Mouse (Mus musculus) hindbrain, embryonic 12.5 days (tissue): ENCODE measurements at regions not wholly inside any gene's neighbourhood (a gene's known extent, or its start where the extent isn't known, plus 50 kb on each side); places are given as distances from the start of the nearest gene placed in this dataset.

Experiments used
- ATAC-seq: fragments of 200-750 bp; cut with Nextera tagmentation; 2 replicates; pipeline ENCODE4 v1.8.0; 2017; ENCODE audit warnings: moderate TSS enrichment; ENCODE audit not compliant: low FRiP score
- H3K27ac ChIP-seq: fragments of 300-500 bp; sonication (generic); 2 replicates; pipeline ENCODE4 v1.5.1; 2016; ENCODE audit warnings: mild to moderate bottlenecking
- H3K27me3 ChIP-seq: fragments of 300-500 bp; sonication (generic); 2 replicates; pipeline ENCODE4 v1.6.1; 2016; ENCODE audit warnings: mild to moderate bottlenecking
- H3K36me3 ChIP-seq: fragments of 300-500 bp; sonication (generic); 2 replicates; pipeline ENCODE4 v1.6.1; 2016; ENCODE audit warnings: mild to moderate bottlenecking
- H3K4me1 ChIP-seq: fragments of 300-500 bp; sonication (generic); 2 replicates; pipeline ENCODE4 v1.6.1; 2016
- H3K4me2 ChIP-seq: fragments of 300-500 bp; sonication (generic); replicated peaks from 2 replicates; pipeline ENCODE4 v1.6.1; 2016; ENCODE audit warnings: mild to moderate bottlenecking
- H3K4me3 ChIP-seq: fragments of 300-500 bp; sonication (generic); 2 replicates; pipeline ENCODE4 v1.5.1; 2016; ENCODE audit warnings: mild to moderate bottlenecking
- H3K9ac ChIP-seq: fragments of 300-500 bp; sonication (generic); 2 replicates; pipeline ENCODE4 v1.6.1; 2016; ENCODE audit warnings: mild to moderate bottlenecking, moderate library complexity
- H3K9me3 ChIP-seq: fragments of 300-500 bp; sonication (generic); replicated peaks from 2 replicates; pipeline ENCODE4 v1.6.1; 2016; ENCODE audit warnings: mild to moderate bottlenecking
- WGBS: fragments of 180-500 bp; shearing (Covaris S2); methylation state at CpG from one replicate; pipeline ENCODE4 v1.1.7; 2016; 5-methylcytosine and 5-hydroxymethylcytosine counted together

DNA sequence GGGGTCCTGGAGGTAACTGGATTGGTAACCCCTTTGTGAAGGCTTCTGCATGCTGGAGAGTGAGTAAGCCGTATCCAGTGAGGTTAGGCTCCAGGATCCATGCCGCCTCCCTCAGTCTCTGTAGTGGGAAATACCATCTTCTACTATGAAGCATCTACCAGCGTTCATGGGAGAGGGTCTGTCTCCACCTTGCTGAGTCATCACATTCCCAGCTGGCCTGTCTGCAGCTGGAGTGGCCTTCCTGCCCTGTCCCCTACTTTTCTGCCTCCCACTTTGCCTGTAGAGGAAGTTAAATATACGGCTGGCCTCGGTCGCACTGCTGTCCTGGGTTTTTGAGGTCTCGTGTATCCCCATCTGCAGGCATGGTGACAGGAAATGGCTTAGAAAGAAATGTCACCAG, 78.0 kb upstream of the Sec14l1 start:
- no peak overlapping the region for H3K27ac ChIP-seq
- H3K4me1 ChIP-seq, result peaks cover 32% of the 10 kb centered on the region

DNA sequence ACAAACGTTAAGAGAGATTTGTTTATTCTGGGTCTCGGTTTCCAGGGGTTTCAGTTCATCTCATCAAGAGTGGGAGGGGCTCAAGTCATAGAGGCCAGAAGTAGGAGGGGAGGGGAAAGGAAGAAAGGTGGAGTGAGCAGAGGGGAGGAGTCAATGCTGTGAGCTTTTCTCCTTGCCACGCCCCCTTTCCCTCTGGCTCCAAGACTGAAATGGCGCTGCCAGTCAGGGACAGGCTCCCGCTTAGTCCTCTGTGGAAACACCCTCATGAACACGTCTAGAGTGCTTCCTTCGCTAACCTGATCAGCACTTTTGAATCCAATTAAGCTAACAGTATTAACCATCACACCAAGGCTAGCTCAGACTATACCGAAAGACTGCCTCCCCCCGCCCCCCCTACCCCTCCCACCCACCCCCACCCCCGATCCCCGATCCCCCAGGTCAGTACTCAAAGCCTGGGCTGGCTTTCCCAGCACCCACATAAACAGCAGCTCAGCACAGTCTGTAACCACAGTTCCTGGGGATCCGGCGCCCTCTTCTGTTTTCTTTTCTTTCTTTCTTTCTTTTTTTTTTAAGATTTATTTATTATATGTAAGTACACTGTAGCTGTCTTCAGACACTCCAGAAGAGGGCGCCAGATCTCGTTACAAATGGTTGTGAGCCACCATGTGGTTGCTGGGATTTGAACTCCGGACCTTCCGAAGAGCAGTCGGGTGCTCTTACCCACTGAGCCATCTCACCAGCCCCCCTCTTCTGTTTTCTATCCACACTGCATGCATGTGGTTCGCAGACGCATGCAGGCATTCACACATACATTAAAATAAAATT, 76.5 kb upstream of the Sec14l1 start:
- peaks cover 40% of the 10 kb centered on the region for H3K4me1 ChIP-seq
- 0 out of 2 replicates have a peak overlapping the region, but pooled peaks have one; percentile 19 for H3K4me2 ChIP-seq
- H3K36me3 ChIP-seq, result no peaks in the 10 kb centered on the region
- H3K4me3 ChIP-seq, result no peak overlapping the region
- no peak overlapping the region for H3K9ac ChIP-seq
- H3K9me3 ChIP-seq, result no peaks in the 10 kb centered on the region
- ATAC-seq, result no peak
- H3K27me3 ChIP-seq, result no peaks in the 10 kb centered on the region
- 33% methylated on average over 20 of the region's 20 CpGs for WGBS
- H3K27ac ChIP-seq, result no peak overlapping the region

More for the DNA sequence above, 78.0 kb upstream of the Sec14l1 start:
- 0 out of 2 replicates have a peak, but pooled peaks cover 3% of the 10 kb centered on the region for H3K9me3 ChIP-seq
- no peaks in the 10 kb centered on the region for H3K27me3 ChIP-seq
- no peak for ATAC-seq
- WGBS, result 64% methylated on average over 7 of the region's 7 CpGs
- no peaks in the 10 kb centered on the region for H3K36me3 ChIP-seq
- H3K4me2 ChIP-seq, result no peak overlapping the region
- no peak overlapping the region for H3K4me3 ChIP-seq
- no peak overlapping the region for H3K9ac ChIP-seq

- Histone ChIP-seq H3K36me3 (no peaks in the 10 kb centered on the region), H3K9ac (no peak overlapping the region)
Observed at GRCm38 (mm10) chr11:117040829-117041228, 74.1 kb upstream of the Sec14l1 start.

GRCm38 (mm10) chr11:117042336-117042735, 72.6 kb upstream of the Sec14l1 start:
- no peak overlapping the region for H3K27ac ChIP-seq
- H3K9me3 ChIP-seq, result no peaks in the 10 kb centered on the region
- no peak overlapping the region for H3K4me3 ChIP-seq
- ATAC-seq, result no peak
- WGBS, result 75% methylated on average over 5 of the region's 5 CpGs
- H3K4me2 ChIP-seq, result no peak overlapping the region
- no peak overlapping the region for H3K9ac ChIP-seq
- peaks cover 33% of the 10 kb centered on the region for H3K4me1 ChIP-seq
- no peaks in the 10 kb centered on the region for H3K36me3 ChIP-seq
- H3K27me3 ChIP-seq, result no peaks in the 10 kb centered on the region

More at GRCm38 (mm10) chr11:117040829-117041228, 74.1 kb upstream of the Sec14l1 start:
- no peak for ATAC-seq
- 11% methylated on average over 4 of the region's 4 CpGs for WGBS
- H3K9me3 ChIP-seq, result no peaks in the 10 kb centered on the region
- no peaks in the 10 kb centered on the region for H3K27me3 ChIP-seq
- H3K4me3 ChIP-seq, result no peak overlapping the region
- no peak overlapping the region for H3K4me2 ChIP-seq
- peaks cover 35% of the 10 kb centered on the region for H3K4me1 ChIP-seq
- H3K27ac ChIP-seq, result no peak overlapping the region

GRCm38 (mm10) chr11:117043524-117043923, 71.4 kb upstream of the Sec14l1 start:
- ATAC-seq, result peak; percentile 6; the same call in 1 of the 2 replicates
- H3K27ac ChIP-seq, result no peak overlapping the region
- no peaks in the 10 kb centered on the region for H3K27me3 ChIP-seq

GRCm38 (mm10) chr11:117044731-117045130, 70.2 kb upstream of the Sec14l1 start:
- Histone ChIP-seq H3K4me1 (peaks cover 40% of the 10 kb centered on the region), H3K4me2 (no peak overlapping the region), H3K36me3 (no peaks in the 10 kb centered on the region), H3K9me3 (no peaks in the 10 kb centered on the region), H3K27ac (no peak overlapping the region), H3K4me3 (no peak overlapping the region), H3K9ac (no peak overlapping the region), H3K27me3 (no peaks in the 10 kb centered on the region)
- WGBS, result 79% methylated on average over 1 of the region's 1 CpGs
- ATAC-seq, result no peak

More at GRCm38 (mm10) chr11:117043524-117043923, 71.4 kb upstream of the Sec14l1 start:
- no peak overlapping the region for H3K9ac ChIP-seq
- no peak overlapping the region for H3K4me3 ChIP-seq
- H3K36me3 ChIP-seq, result no peaks in the 10 kb centered on the region
- 6% methylated on average over 8 of the region's 8 CpGs for WGBS
- H3K4me2 ChIP-seq, result no peak overlapping the region
- no peaks in the 10 kb centered on the region for H3K9me3 ChIP-seq
- H3K4me1 ChIP-seq, result peaks cover 40% of the 10 kb centered on the region

GRCm38 (mm10) chr11:117046636-117047035, 68.3 kb upstream of the Sec14l1 start:
- H3K9me3 ChIP-seq, result peaks cover 5% of the 10 kb centered on the region; the same call in 1 of the 2 replicates
- WGBS, result 89% methylated on average over 5 of the region's 5 CpGs

DNA sequence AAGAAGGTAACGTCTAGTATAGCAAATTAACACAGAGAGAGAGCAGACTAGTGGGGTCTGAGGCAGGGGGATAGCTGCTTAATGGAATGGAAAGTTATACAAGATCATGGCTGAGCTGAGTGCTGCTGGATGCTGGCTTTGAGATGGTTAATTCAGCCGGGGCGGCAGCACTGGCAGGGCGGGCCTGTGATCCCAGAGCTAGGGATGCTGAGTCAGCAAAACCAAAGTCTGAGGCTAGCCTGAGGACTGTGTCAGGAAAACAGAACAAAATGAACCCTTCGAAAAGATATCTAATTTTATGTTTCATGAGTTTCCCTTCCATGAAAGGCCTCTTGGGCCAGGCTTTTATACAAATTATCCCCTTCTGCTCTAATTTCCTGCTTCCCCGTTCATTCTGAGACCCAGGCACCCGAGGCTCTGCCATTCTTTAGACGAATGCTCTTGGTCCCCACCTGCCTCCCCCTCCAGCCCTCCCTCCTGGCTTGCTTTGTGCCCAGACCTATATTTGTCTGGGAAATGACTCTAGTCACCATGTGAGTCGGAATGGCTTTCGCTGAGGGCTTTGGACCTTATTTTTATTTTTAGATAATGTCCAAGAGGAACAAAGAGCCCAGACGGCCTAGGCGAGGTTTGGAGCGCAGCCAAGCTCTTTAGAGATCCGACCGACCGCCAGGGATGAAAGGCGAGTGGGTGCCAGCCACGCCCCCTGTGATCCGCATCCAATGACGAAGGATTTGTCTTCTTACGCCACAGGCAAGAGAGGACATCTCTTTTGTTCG, 67.6 kb upstream of the Sec14l1 start:
- Histone ChIP-seq H3K4me2 (no peak overlapping the region; the same call in 1 of the 2 replicates), H3K4me1 (peaks cover 21% of the 10 kb centered on the region), H3K27ac (peak overlapping the region; percentile 87), H3K4me3 (no peak overlapping the region), H3K9me3 (peaks cover 5% of the 10 kb centered on the region; the same call in 1 of the 2 replicates), H3K27me3 (no peaks in the 10 kb centered on the region), H3K36me3 (no peaks in the 10 kb centered on the region), H3K9ac (0 out of 2 replicates have a peak overlapping the region, but pooled peaks have one; percentile 15)
- whole genome bisulfite sequencing, result 19% methylated on average over 22 of the region's 22 CpGs
- peak; percentile 75; the same call in 1 of the 2 replicates for ATAC-seq

More at GRCm38 (mm10) chr11:117046636-117047035, 68.3 kb upstream of the Sec14l1 start:
- ATAC-seq, result no peak
- peaks cover 27% of the 10 kb centered on the region for H3K4me1 ChIP-seq
- H3K36me3 ChIP-seq, result no peaks in the 10 kb centered on the region
- H3K4me3 ChIP-seq, result no peak overlapping the region
- no peak overlapping the region for H3K4me2 ChIP-seq
- peak overlapping the region; percentile 87 for H3K27ac ChIP-seq
- H3K9ac ChIP-seq, result 0 out of 2 replicates have a peak overlapping the region, but pooled peaks have one; percentile 15
- H3K27me3 ChIP-seq, result no peaks in the 10 kb centered on the region

DNA sequence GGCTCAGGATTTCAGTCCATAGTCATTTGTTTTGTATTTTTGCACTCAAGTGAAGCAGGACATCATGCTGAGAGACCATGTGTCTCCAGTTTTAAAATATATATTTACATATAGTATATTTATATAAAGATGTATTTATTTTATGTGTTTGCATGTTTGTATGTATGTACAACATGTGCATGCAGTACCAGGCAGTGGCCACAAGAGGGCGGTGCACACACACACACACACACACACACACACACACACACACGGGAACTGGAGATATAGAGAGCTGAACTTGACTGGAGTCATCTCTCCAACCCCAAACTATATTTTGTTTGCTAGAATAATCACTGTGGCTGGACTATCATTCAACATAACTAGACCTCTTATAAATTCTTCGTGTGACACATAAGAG, 66.1 kb upstream of the Sec14l1 start:
- Histone ChIP-seq H3K9ac (no peak overlapping the region), H3K9me3 (peaks cover 5% of the 10 kb centered on the region; the same call in 1 of the 2 replicates), H3K27ac (no peak overlapping the region), H3K4me1 (peaks cover 16% of the 10 kb centered on the region), H3K4me3 (no peak overlapping the region), H3K27me3 (no peaks in the 10 kb centered on the region), H3K4me2 (no peak overlapping the region), H3K36me3 (no peaks in the 10 kb centered on the region)
- no peak for ATAC-seq
- 85% methylated on average over 3 of the region's 3 CpGs for WGBS

DNA sequence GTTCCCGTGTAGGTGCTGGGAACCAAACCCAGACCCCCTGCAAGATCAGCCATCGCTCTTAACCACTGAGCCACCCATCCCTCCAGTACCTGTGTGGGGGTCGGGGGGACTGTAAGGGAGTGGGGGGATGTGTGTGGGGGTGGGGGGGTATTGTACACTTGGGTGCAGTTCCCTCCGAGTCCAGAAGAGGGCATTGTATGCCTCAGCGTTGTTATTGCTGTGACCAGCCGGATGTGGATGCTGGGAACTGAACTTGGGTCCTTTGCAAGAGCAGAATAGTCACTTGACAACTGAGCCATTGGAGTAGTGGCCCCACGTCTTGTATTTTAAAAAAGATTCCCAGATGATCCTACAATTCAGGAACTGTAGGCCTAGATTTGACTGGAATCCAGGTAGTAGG, 64.2 kb upstream of the Sec14l1 start:
- peaks cover 5% of the 10 kb centered on the region; the same call in 1 of the 2 replicates for H3K9me3 ChIP-seq
- H3K27me3 ChIP-seq, result no peaks in the 10 kb centered on the region
- peaks cover 16% of the 10 kb centered on the region for H3K4me1 ChIP-seq
- H3K36me3 ChIP-seq, result no peaks in the 10 kb centered on the region
- no peak overlapping the region for H3K4me2 ChIP-seq
- 95% methylated on average over 7 of the region's 7 CpGs for WGBS
- no peak overlapping the region for H3K9ac ChIP-seq
- H3K27ac ChIP-seq, result no peak overlapping the region
- ATAC-seq, result no peak
- no peak overlapping the region for H3K4me3 ChIP-seq

- Histone ChIP-seq H3K9ac (0 out of 2 replicates have a peak overlapping the region, but pooled peaks have one; percentile 38), H3K4me1 (peaks cover 23% of the 10 kb centered on the region), H3K27ac (peak overlapping the region; percentile 77), H3K9me3 (no peaks in the 10 kb centered on the region), H3K36me3 (no peaks in the 10 kb centered on the region), H3K4me3 (no peak overlapping the region), H3K4me2 (0 out of 2 replicates have a peak overlapping the region, but pooled peaks have one; percentile 15), H3K27me3 (peaks cover 9% of the 10 kb centered on the region; the same call in 1 of the 2 replicates)
- ATAC-seq, result peak; percentile 30; the same call in 1 of the 2 replicates
- WGBS, result 10% methylated on average over 9 of the region's 9 CpGs
Observed at GRCm38 (mm10) chr11:117056958-117057357, 58.0 kb upstream of the Sec14l1 start.

- H3K4me1 ChIP-seq, result peaks cover 26% of the 10 kb centered on the region
- peak overlapping the region; percentile 77 for H3K27ac ChIP-seq
- 0 out of 2 replicates have a peak overlapping the region, but pooled peaks have one; percentile 15 for H3K4me2 ChIP-seq
- ATAC-seq, result peak; percentile 39; the same call in 1 of the 2 replicates
- H3K9me3 ChIP-seq, result no peaks in the 10 kb centered on the region
- H3K9ac ChIP-seq, result 0 out of 2 replicates have a peak overlapping the region, but pooled peaks have one; percentile 38
- peaks cover 9% of the 10 kb centered on the region; the same call in 1 of the 2 replicates for H3K27me3 ChIP-seq
- WGBS, result 30% methylated on average over 7 of the region's 7 CpGs
- no peaks in the 10 kb centered on the region for H3K36me3 ChIP-seq
- no peak overlapping the region for H3K4me3 ChIP-seq
Observed at GRCm38 (mm10) chr11:117057451-117057850, 57.5 kb upstream of the Sec14l1 start.
